Mouse (Mus musculus) MEL-GATA-1-ER (cell line): ENCODE results near the gene Cadm1.

ENCODE experiments used
- DNase-seq: peaks from one replicate; pipeline ENCODE4 v3.0.0-alpha.2; 2012; ENCODE audit warnings: low read depth; ENCODE audit errors: extremely low read depth

Cadm1 gene

GRCm38 (mm10) chr9:47608441-47608840 is 78.5 kb downstream of the Cadm1 start:
- DNase-seq = no peak

GRCm38 (mm10) chr9:47608921-47609320 is 78.9 kb downstream of the Cadm1 start:
- no peak for DNase-seq

- no peak for DNase-seq
These were observed 79.5 kb downstream of the Cadm1 start for GRCm38 (mm10) chr9:47609443-47609842.

GRCm38 (mm10) chr9:47610316-47610715 is 80.3 kb downstream of the Cadm1 start:
- DNase-seq = no peak

- no peak for DNase-seq
These were observed 83.0 kb downstream of the Cadm1 start for GRCm38 (mm10) chr9:47612894-47613412.

- DNase-seq = no peak
These were observed 85.1 kb downstream of the Cadm1 start for GRCm38 (mm10) chr9:47615049-47615448.

- no peak for DNase-seq
These were observed 86.4 kb downstream of the Cadm1 start for GRCm38 (mm10) chr9:47616391-47616790.

- DNase-seq = no peak
These were observed 89.6 kb downstream of the Cadm1 start for GRCm38 (mm10) chr9:47619501-47620029.

- no peak for DNase-seq
These were observed 93.8 kb downstream of the Cadm1 start for GRCm38 (mm10) chr9:47623447-47624445.

GRCm38 (mm10) chr9:47624565-47625520 is 94.9 kb downstream of the Cadm1 start:
- no peak for DNase-seq

GRCm38 (mm10) chr9:47625621-47626210 is 95.7 kb downstream of the Cadm1 start:
- no peak for DNase-seq

- DNase-seq = no peak
These were observed 98.0 kb downstream of the Cadm1 start for GRCm38 (mm10) chr9:47627966-47628365.

GRCm38 (mm10) chr9:47628550-47628949 is 98.6 kb downstream of the Cadm1 start:
- no peak for DNase-seq

- DNase-seq = no peak
These were observed 104.7 kb downstream of the Cadm1 start for GRCm38 (mm10) chr9:47634695-47635094.

GRCm38 (mm10) chr9:47642663-47643062 is 112.7 kb downstream of the Cadm1 start:
- no peak for DNase-seq

GRCm38 (mm10) chr9:47645056-47645455 is 115.1 kb downstream of the Cadm1 start:
- DNase-seq = no peak

- no peak for DNase-seq
These were observed 121.5 kb downstream of the Cadm1 start for GRCm38 (mm10) chr9:47651431-47651830.

- DNase-seq = no peak
These were observed 122.2 kb downstream of the Cadm1 start for GRCm38 (mm10) chr9:47652203-47652602.

- no peak for DNase-seq
These were observed 123.0 kb downstream of the Cadm1 start for GRCm38 (mm10) chr9:47652936-47653335.

GRCm38 (mm10) chr9:47659366-47660090 is 129.6 kb downstream of the Cadm1 start:
- DNase-seq = no peak
